Mouse (Mus musculus): ENCODE results near the gene Myh13. TPM values are rescaled to one million over a fixed set of nuclear protein-coding genes. Genes with fewer than 3 reads are reported as not detected.

Gene Myh13
- 0.27 TPM in 1 of 2 replicates, not detected in the other for polyA plus RNA-seq (2014; fragmentation: Nextera tagmentation; extraction: Ambion mirVana)

- Histone ChIP-seq H3K36me3 (ENCODE audit: control insufficient read depth, insufficient read depth, low read length) (no peaks in the 10 kb centered on the region), H3K27me3 (ENCODE audit: control insufficient read depth, insufficient read depth, low read length) (no peaks in the 10 kb centered on the region), H3K9ac (replicated peaks; ENCODE audit: low read depth, low read length) (no peak within 1 kb of the TSS), H3K27ac (ENCODE audit: low read length) (no peak within 1 kb of the TSS), H3K4me1 (ENCODE audit: control insufficient read depth, insufficient read depth, low read length) (no peaks in the 10 kb centered on the region), H3K4me3 (ENCODE audit: low read depth, low read length) (no peak within 1 kb of the TSS), H3K4me2 (replicated peaks; ENCODE audit: low read depth, low read length) (no peak within 1 kb of the TSS), H3K9me3 (ENCODE audit: control insufficient read depth, low read depth, low read length) (no peaks in the 10 kb centered on the region)
- 80% methylated on average over 7 of the region's 7 CpGs for WGBS
- ATAC-seq (ENCODE audit: insufficient number of reproducible peaks, insufficient read depth, low FRiP score, low read depth) = no peak
Observed at GRCm38 (mm10) chr11:67321358-67321757, at the start of gene Myh13. Myh13 (plus strand) TSS chr11:67321658.

GRCm38 (mm10) chr11:67276601-67277174 is 44.8 kb upstream of the Myh13 start, which contains the start of gene Myh8:
Myh8 (plus strand) TSS chr11:67277124.
- no peaks in the 10 kb centered on the region for H3K27me3 ChIP-seq (ENCODE audit: control insufficient read depth, insufficient read depth, low read length)
- ATAC-seq (ENCODE audit: insufficient number of reproducible peaks, insufficient read depth, low FRiP score, low read depth) = no peak
- WGBS = 59% methylated on average over 10 of the region's 10 CpGs
- H3K4me3 ChIP-seq (ENCODE audit: low read depth, low read length) = no peak within 1 kb of the TSS
- no peak within 1 kb of the TSS for H3K9ac ChIP-seq (replicated peaks; ENCODE audit: low read depth, low read length)
- H3K9me3 ChIP-seq (ENCODE audit: control insufficient read depth, low read depth, low read length) = no peaks in the 10 kb centered on the region
- no peaks in the 10 kb centered on the region for H3K36me3 ChIP-seq (ENCODE audit: control insufficient read depth, insufficient read depth, low read length)
- H3K27ac ChIP-seq (ENCODE audit: low read length) = no peak within 1 kb of the TSS
- no peak within 1 kb of the TSS for H3K4me2 ChIP-seq (replicated peaks; ENCODE audit: low read depth, low read length)
- no peaks in the 10 kb centered on the region for H3K4me1 ChIP-seq (ENCODE audit: control insufficient read depth, insufficient read depth, low read length)

GRCm38 (mm10) chr11:67293440-67293839 is 28.0 kb upstream of the Myh13 start:
- no peak overlapping the region for H3K27ac ChIP-seq (ENCODE audit: low read length)
- peaks cover 10% of the 10 kb centered on the region; the same call in 1 of the 2 replicates for H3K9me3 ChIP-seq (ENCODE audit: control insufficient read depth, low read depth, low read length)
- H3K36me3 ChIP-seq (ENCODE audit: control insufficient read depth, insufficient read depth, low read length) = no peaks in the 10 kb centered on the region
- H3K27me3 ChIP-seq (ENCODE audit: control insufficient read depth, insufficient read depth, low read length) = no peaks in the 10 kb centered on the region
- WGBS = 75% methylated on average over 1 of the region's 1 CpGs
- no peaks in the 10 kb centered on the region for H3K4me1 ChIP-seq (ENCODE audit: control insufficient read depth, insufficient read depth, low read length)
- ATAC-seq (ENCODE audit: insufficient number of reproducible peaks, insufficient read depth, low FRiP score, low read depth) = no peak
- H3K9ac ChIP-seq (replicated peaks; ENCODE audit: low read depth, low read length) = no peak overlapping the region
- no peak overlapping the region for H3K4me2 ChIP-seq (replicated peaks; ENCODE audit: low read depth, low read length)
- H3K4me3 ChIP-seq (ENCODE audit: low read depth, low read length) = no peak overlapping the region

GRCm38 (mm10) chr11:67313733-67314452 is 7.6 kb upstream of the Myh13 start:
- Histone ChIP-seq H3K9ac (replicated peaks; ENCODE audit: low read depth, low read length) (no peak overlapping the region), H3K27me3 (ENCODE audit: control insufficient read depth, insufficient read depth, low read length) (no peaks in the 10 kb centered on the region), H3K4me3 (ENCODE audit: low read depth, low read length) (no peak overlapping the region), H3K27ac (ENCODE audit: low read length) (peak overlapping the region; percentile 3; the same call in 1 of the 2 replicates), H3K4me2 (replicated peaks; ENCODE audit: low read depth, low read length) (no peak overlapping the region), H3K36me3 (ENCODE audit: control insufficient read depth, insufficient read depth, low read length) (no peaks in the 10 kb centered on the region), H3K9me3 (ENCODE audit: control insufficient read depth, low read depth, low read length) (no peaks in the 10 kb centered on the region), H3K4me1 (ENCODE audit: control insufficient read depth, insufficient read depth, low read length) (0 out of 2 replicates have a peak, but pooled peaks cover 5% of the 10 kb centered on the region)
- no peak for ATAC-seq (ENCODE audit: insufficient number of reproducible peaks, insufficient read depth, low FRiP score, low read depth)
- WGBS = 25% methylated on average over 15 of the region's 15 CpGs

- Histone ChIP-seq H3K4me2 (replicated peaks; ENCODE audit: low read depth, low read length) (no peak overlapping the region), H3K4me3 (ENCODE audit: low read depth, low read length) (no peak overlapping the region), H3K27me3 (ENCODE audit: control insufficient read depth, insufficient read depth, low read length) (no peaks in the 10 kb centered on the region), H3K9ac (replicated peaks; ENCODE audit: low read depth, low read length) (no peak overlapping the region), H3K4me1 (ENCODE audit: control insufficient read depth, insufficient read depth, low read length) (no peaks in the 10 kb centered on the region), H3K9me3 (ENCODE audit: control insufficient read depth, low read depth, low read length) (no peaks in the 10 kb centered on the region), H3K27ac (ENCODE audit: low read length) (no peak overlapping the region), H3K36me3 (ENCODE audit: control insufficient read depth, insufficient read depth, low read length) (no peaks in the 10 kb centered on the region)
- ATAC-seq (ENCODE audit: insufficient number of reproducible peaks, insufficient read depth, low FRiP score, low read depth) = no peak
- 70% methylated on average over 2 of the region's 2 CpGs for WGBS
Observed at GRCm38 (mm10) chr11:67326536-67326935, 5.1 kb downstream of the Myh13 start.

- no peaks in the 10 kb centered on the region for H3K36me3 ChIP-seq (ENCODE audit: control insufficient read depth, insufficient read depth, low read length)
- no peaks in the 10 kb centered on the region for H3K4me1 ChIP-seq (ENCODE audit: control insufficient read depth, insufficient read depth, low read length)
- no peak for ATAC-seq (ENCODE audit: insufficient number of reproducible peaks, insufficient read depth, low FRiP score, low read depth)
- no peak overlapping the region for H3K9ac ChIP-seq (replicated peaks; ENCODE audit: low read depth, low read length)
- no peaks in the 10 kb centered on the region for H3K27me3 ChIP-seq (ENCODE audit: control insufficient read depth, insufficient read depth, low read length)
- no peak overlapping the region for H3K4me3 ChIP-seq (ENCODE audit: low read depth, low read length)
- 61% methylated on average over 3 of the region's 3 CpGs for WGBS
- H3K27ac ChIP-seq (ENCODE audit: low read length) = no peak overlapping the region
- H3K4me2 ChIP-seq (replicated peaks; ENCODE audit: low read depth, low read length) = no peak overlapping the region
- H3K9me3 ChIP-seq (ENCODE audit: control insufficient read depth, low read depth, low read length) = no peaks in the 10 kb centered on the region
Observed at GRCm38 (mm10) chr11:67344556-67344955, 23.1 kb downstream of the Myh13 start.

GRCm38 (mm10) chr11:67345186-67345855 is 23.9 kb downstream of the Myh13 start:
- H3K27me3 ChIP-seq (ENCODE audit: control insufficient read depth, insufficient read depth, low read length) = no peaks in the 10 kb centered on the region
- H3K4me1 ChIP-seq (ENCODE audit: control insufficient read depth, insufficient read depth, low read length) = no peaks in the 10 kb centered on the region
- 69% methylated on average over 2 of the region's 2 CpGs for WGBS
- no peaks in the 10 kb centered on the region for H3K36me3 ChIP-seq (ENCODE audit: control insufficient read depth, insufficient read depth, low read length)
- H3K4me2 ChIP-seq (replicated peaks; ENCODE audit: low read depth, low read length) = no peak overlapping the region
- H3K9me3 ChIP-seq (ENCODE audit: control insufficient read depth, low read depth, low read length) = no peaks in the 10 kb centered on the region
- no peak for ATAC-seq (ENCODE audit: insufficient number of reproducible peaks, insufficient read depth, low FRiP score, low read depth)
- no peak overlapping the region for H3K4me3 ChIP-seq (ENCODE audit: low read depth, low read length)
- no peak overlapping the region for H3K9ac ChIP-seq (replicated peaks; ENCODE audit: low read depth, low read length)
- H3K27ac ChIP-seq (ENCODE audit: low read length) = no peak overlapping the region

- ATAC-seq (ENCODE audit: insufficient number of reproducible peaks, insufficient read depth, low FRiP score, low read depth) = no peak
- no peak overlapping the region for H3K4me2 ChIP-seq (replicated peaks; ENCODE audit: low read depth, low read length)
- H3K4me3 ChIP-seq (ENCODE audit: low read depth, low read length) = no peak overlapping the region
- no peak overlapping the region for H3K9ac ChIP-seq (replicated peaks; ENCODE audit: low read depth, low read length)
- H3K27me3 ChIP-seq (ENCODE audit: control insufficient read depth, insufficient read depth, low read length) = no peaks in the 10 kb centered on the region
- H3K36me3 ChIP-seq (ENCODE audit: control insufficient read depth, insufficient read depth, low read length) = no peaks in the 10 kb centered on the region
- no peak overlapping the region for H3K27ac ChIP-seq (ENCODE audit: low read length)
- no peaks in the 10 kb centered on the region for H3K9me3 ChIP-seq (ENCODE audit: control insufficient read depth, low read depth, low read length)
- H3K4me1 ChIP-seq (ENCODE audit: control insufficient read depth, insufficient read depth, low read length) = no peaks in the 10 kb centered on the region
Observed at GRCm38 (mm10) chr11:67345856-67346236, 24.4 kb downstream of the Myh13 start.
